7 mouse cellular contexts compared by ENCODE assay signal in the genomic region with DNA sequence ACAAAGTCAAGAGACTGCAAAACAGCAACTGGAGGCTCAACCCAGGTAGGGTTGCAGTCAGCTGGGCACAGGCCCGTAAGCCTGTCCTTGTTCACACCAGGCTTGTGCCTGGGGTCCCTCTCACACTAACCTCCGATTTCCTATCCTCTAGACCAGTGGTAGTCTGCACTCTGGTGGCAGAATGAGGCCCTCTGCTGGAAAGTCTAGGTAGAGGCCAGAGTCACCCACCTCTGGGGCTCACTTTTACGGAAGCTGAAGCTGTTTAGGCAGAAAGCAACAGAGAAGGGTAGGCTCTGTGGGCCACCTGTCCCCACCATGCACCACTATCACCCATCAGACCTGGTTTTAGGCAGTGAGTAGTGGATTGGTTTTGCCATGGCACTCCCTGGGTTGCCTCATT.
A peak's percentile ranks its signal among the peaks of the same experiment; 100 is the strongest.
DNase-seq lines count a peak whose midpoint lies in the region; ATAC-seq and TF ChIP-seq lines count a peak whose summit lies in the region.

No protein-coding gene starts in this region.

- H3K4me1 ChIP-seq in heart, adult 2 months (ENCODE audit: control insufficient read depth, insufficient read depth, low read length), result peaks cover 10% of the 10 kb centered on the region

- H3K36me3 ChIP-seq in heart, adult 2 months (ENCODE audit: control insufficient read depth, insufficient read depth, low read length), result peaks cover 4% of the 10 kb centered on the region

- H3K27ac ChIP-seq in heart, adult 2 months, result no peak overlapping the region

- intact Hi-C loops in heart, adult 2 months (cut with DNase I), result no loop called here

- H3K9ac ChIP-seq in heart, adult 2 months (ENCODE audit: low read depth, low read length), result no peak overlapping the region

- H3K4me3 ChIP-seq in heart, adult 2 months, result no peak overlapping the region

- WGBS in heart, adult 2 months, result 81% methylated on average over 3 of the region's 3 CpGs

- H3K27me3 ChIP-seq in heart, adult 2 months (ENCODE audit: control insufficient read depth, insufficient read depth, low read length), result no peaks in the 10 kb centered on the region

- no peaks in the 10 kb centered on the region for H3K79me2 ChIP-seq in heart, adult 2 months (replicated peaks; ENCODE audit: control insufficient read depth, insufficient read depth, low read length)

- TF ChIP-seq CTCF in heart, adult 2 months (IDR thresholded peaks at IDR 0.05), result peak; percentile 72

- ATAC-seq in granulocyte monocyte progenitor cell, adult 5-6 weeks (replicated peaks; ENCODE audit: poor library complexity, severe bottlenecking), result peak; percentile 52

- no peak for DNase-seq in heart, adult 2 months
- DNase-seq in heart, adult 9 months (ENCODE audit: low spot score in 2 of 2), result no peak
- peak; percentile 43 for DNase-seq in retina, embryonic 14.5 days (ENCODE audit: low spot score)
- no peak for DNase-seq in retina, postnatal 1 day
- DNase-seq in thymus, postnatal 4 days, result peak; percentile 50
- DNase-seq in right cerebral cortex, postnatal 36 days (ENCODE audit: low spot score in 2 of 2), result no peak

- no peak for TF ChIP-seq POLR2A in heart, adult 2 months (IDR thresholded peaks at IDR 0.05; ENCODE audit: insufficient read depth, low read depth, low read length)

- TF ChIP-seq EP300 in heart, adult 2 months (IDR thresholded peaks at IDR 0.05; ENCODE audit: insufficient read depth, low read depth, low read length), result no peak

Comparison
In these comparisons a context has a peak if more than half of its experiments do, and no peak if none do; other contexts are left out.
1. DNase-seq: peak in retina, embryonic 14.5 days (single experiment) and thymus, postnatal 4 days (single experiment); none in heart, adult 2 months (0 of 2), heart, adult 9 months (0 of 2), retina, postnatal 1 day (single experiment) and right cerebral cortex, postnatal 36 days (0 of 2).